Mouse (Mus musculus): ENCODE results near the gene Tpm3. TPM values are rescaled to one million over a fixed set of nuclear protein-coding genes. Genes with fewer than 3 reads are reported as not detected.
A peak's percentile ranks its signal among the peaks of the same experiment; 100 is the strongest.

Tpm3 gene
- polyA plus RNA-seq, 1 experiment from 2014 or later, result 298 TPM

GRCm38 (mm10) chr3:90137606-90138005, 65.2 kb downstream of the Tpm3 start:
- H3K27ac ChIP-seq (ENCODE audit: low read length), result no peak overlapping the region
- no peak overlapping the region for H3K9ac ChIP-seq (ENCODE audit: low read length)
- no peak overlapping the region for H3K4me2 ChIP-seq (ENCODE audit: low read depth, low read length)
- no CpG with 5 or more reads among the region's 1 CpGs for WGBS
- no peak for ATAC-seq (replicated peaks; ENCODE audit: extremely low read depth, insufficient read depth, low FRiP score)
- no peak overlapping the region for H3K4me3 ChIP-seq (ENCODE audit: low read length)
- no peaks in the 10 kb centered on the region for H3K27me3 ChIP-seq (ENCODE audit: control insufficient read depth, insufficient read depth, low read length)
- no peaks in the 10 kb centered on the region for H3K4me1 ChIP-seq (ENCODE audit: control insufficient read depth, insufficient read depth, low read length)
- H3K9me3 ChIP-seq (replicated peaks; ENCODE audit: control insufficient read depth, low read length), result no peaks in the 10 kb centered on the region
- H3K36me3 ChIP-seq (ENCODE audit: control insufficient read depth, insufficient read depth), result no peaks in the 10 kb centered on the region

GRCm38 (mm10) chr3:90139962-90140361, 67.5 kb downstream of the Tpm3 start:
- ATAC-seq (replicated peaks; ENCODE audit: extremely low read depth, insufficient read depth, low FRiP score), result no peak

GRCm38 (mm10) chr3:90145461-90145860, 73.0 kb downstream of the Tpm3 start:
- no peak for ATAC-seq (replicated peaks; ENCODE audit: extremely low read depth, insufficient read depth, low FRiP score)
- Histone ChIP-seq H3K9me3 (replicated peaks; ENCODE audit: control insufficient read depth, low read length) (no peaks in the 10 kb centered on the region), H3K9ac (ENCODE audit: low read length) (no peak overlapping the region), H3K4me3 (ENCODE audit: low read length) (no peak overlapping the region), H3K36me3 (ENCODE audit: control insufficient read depth, insufficient read depth) (no peaks in the 10 kb centered on the region), H3K27me3 (ENCODE audit: control insufficient read depth, insufficient read depth, low read length) (no peaks in the 10 kb centered on the region), H3K27ac (ENCODE audit: low read length) (no peak overlapping the region), H3K4me1 (ENCODE audit: control insufficient read depth, insufficient read depth, low read length) (no peaks in the 10 kb centered on the region), H3K4me2 (ENCODE audit: low read depth, low read length) (no peak overlapping the region)
- WGBS, result 61% methylated on average over 3 of the region's 3 CpGs

More at GRCm38 (mm10) chr3:90139962-90140361, 67.5 kb downstream of the Tpm3 start:
- WGBS, result 89% methylated on average over 3 of the region's 3 CpGs
- Histone ChIP-seq H3K27me3 (ENCODE audit: control insufficient read depth, insufficient read depth, low read length) (no peaks in the 10 kb centered on the region), H3K4me3 (ENCODE audit: low read length) (no peak overlapping the region), H3K4me1 (ENCODE audit: control insufficient read depth, insufficient read depth, low read length) (no peaks in the 10 kb centered on the region), H3K36me3 (ENCODE audit: control insufficient read depth, insufficient read depth) (no peaks in the 10 kb centered on the region), H3K9me3 (replicated peaks; ENCODE audit: control insufficient read depth, low read length) (no peaks in the 10 kb centered on the region), H3K4me2 (ENCODE audit: low read depth, low read length) (no peak overlapping the region), H3K27ac (ENCODE audit: low read length) (no peak overlapping the region), H3K9ac (ENCODE audit: low read length) (no peak overlapping the region)

- 92% methylated on average over 1 of the region's 1 CpGs for WGBS
- Histone ChIP-seq H3K27me3 (ENCODE audit: control insufficient read depth, insufficient read depth, low read length) (no peaks in the 10 kb centered on the region), H3K4me3 (ENCODE audit: low read length) (no peak overlapping the region), H3K4me2 (ENCODE audit: low read depth, low read length) (no peak overlapping the region), H3K4me1 (ENCODE audit: control insufficient read depth, insufficient read depth, low read length) (no peaks in the 10 kb centered on the region), H3K9ac (ENCODE audit: low read length) (no peak overlapping the region), H3K36me3 (ENCODE audit: control insufficient read depth, insufficient read depth) (no peaks in the 10 kb centered on the region), H3K9me3 (replicated peaks; ENCODE audit: control insufficient read depth, low read length) (no peaks in the 10 kb centered on the region), H3K27ac (ENCODE audit: low read length) (no peak overlapping the region)
- ATAC-seq (replicated peaks; ENCODE audit: extremely low read depth, insufficient read depth, low FRiP score), result no peak
Observed at GRCm38 (mm10) chr3:90146651-90147050, 74.2 kb downstream of the Tpm3 start.

MicroRNAs within 50 kb of the gene (microRNA counts, 519-probe panel; counts per million panel counts)
- 2,972 counts per million, percentile 77 among the panel's probes with 10 or more counts for microRNA mmu-miR-190b

Small RNA genes lying within 50 kb of the gene (microRNA-seq; reads per million reads assigned to microRNA genes)
- gene Mir190b, result 11.4 reads per million, percentile 29 among the genes with 10 or more reads in this experiment

Other genes with a start within 250 kb of the Tpm3 start
- gene She, start 241.3 kb upstream of the Tpm3 start, polyA plus RNA-seq (2015; fragmentation: Nextera tagmentation; extraction: Ambion mirVana), result 4.8 and 7.2 TPM in 2 replicates
- 1.1 TPM in 2 replicates for gene Il6ra, start 159.5 kb upstream of the Tpm3 start, polyA plus RNA-seq (2015; fragmentation: Nextera tagmentation; extraction: Ambion mirVana)
- gene Atp8b2, start 109.1 kb upstream of the Tpm3 start, polyA plus RNA-seq (2015; fragmentation: Nextera tagmentation; extraction: Ambion mirVana), result 10.3 and 11.5 TPM in 2 replicates
- gene Hax1, start 73.9 kb upstream of the Tpm3 start, polyA plus RNA-seq (2015; fragmentation: Nextera tagmentation; extraction: Ambion mirVana), result 82.6 and 89.5 TPM in 2 replicates
- gene 4933434E20Rik, start 21.0 kb upstream of the Tpm3 start, polyA plus RNA-seq (2015; fragmentation: Nextera tagmentation; extraction: Ambion mirVana), result 147 and 151 TPM in 2 replicates
- 111 and 146 TPM in 2 replicates for gene Ubap2l, start 20.0 kb upstream of the Tpm3 start, polyA plus RNA-seq (2015; fragmentation: Nextera tagmentation; extraction: Ambion mirVana)
- 0.25 and 0.32 TPM in 2 replicates for gene Nup210l, start 31.5 kb downstream of the Tpm3 start, polyA plus RNA-seq (2015; fragmentation: Nextera tagmentation; extraction: Ambion mirVana)
- gene Rps27, start 141.0 kb downstream of the Tpm3 start, polyA plus RNA-seq (2015; fragmentation: Nextera tagmentation; extraction: Ambion mirVana), result 468 and 790 TPM in 2 replicates
- 21.1 and 22.5 TPM in 2 replicates for gene Rab13, start 141.0 kb downstream of the Tpm3 start, polyA plus RNA-seq (2015; fragmentation: Nextera tagmentation; extraction: Ambion mirVana)
- gene Jtb, start 158.9 kb downstream of the Tpm3 start, polyA plus RNA-seq (2015; fragmentation: Nextera tagmentation; extraction: Ambion mirVana), result 84.2 and 89.6 TPM in 2 replicates
- 2.2 and 3.1 TPM in 2 replicates for gene Creb3l4, start 170.9 kb downstream of the Tpm3 start, polyA plus RNA-seq (2015; fragmentation: Nextera tagmentation; extraction: Ambion mirVana)
- gene Slc39a1, start 175.5 kb downstream of the Tpm3 start, polyA plus RNA-seq (2015; fragmentation: Nextera tagmentation; extraction: Ambion mirVana), result 61.5 and 86.3 TPM in 2 replicates
- 12.2 and 13.9 TPM in 2 replicates for gene Crtc2, start 181.5 kb downstream of the Tpm3 start, polyA plus RNA-seq (2015; fragmentation: Nextera tagmentation; extraction: Ambion mirVana)
- gene Dennd4b, start 192.5 kb downstream of the Tpm3 start, polyA plus RNA-seq (2015; fragmentation: Nextera tagmentation; extraction: Ambion mirVana), result 7.1 and 7.4 TPM in 2 replicates
- 8.4 and 8.7 TPM in 2 replicates for gene Gatad2b, start 220.5 kb downstream of the Tpm3 start, polyA plus RNA-seq (2015; fragmentation: Nextera tagmentation; extraction: Ambion mirVana)

Data from heart, embryonic 16.5 days (tissue).